9 mouse cellular contexts compared by ENCODE assay signal in genomic region chr16:33999388-33999787, GRCm38 (mm10). TPM values are rescaled to one million over a fixed set of nuclear protein-coding genes. Genes with fewer than 3 reads are reported as not detected.
DNase-seq lines count a peak whose midpoint lies in the region; ATAC-seq and TF ChIP-seq lines count a peak whose summit lies in the region.
"Had no signal": no experiment of that assay in that cellular context is flagged by ENCODE, and none has a peak within 500 bp of the region (broad histone marks: within the 10 kb centered on the region; RNA-seq: fewer than 3 reads in every experiment).

No protein-coding gene starts in this region.

- no peaks in the 10 kb centered on the region for H3K27me3 ChIP-seq in forebrain, postnatal 0 days (ENCODE audit: insufficient read depth, low read length)
- no peaks in the 10 kb centered on the region for H3K27me3 ChIP-seq in forebrain, embryonic 16.5 days (replicated peaks; ENCODE audit: control insufficient read depth, insufficient read depth, low read length)
- no peaks in the 10 kb centered on the region for H3K27me3 ChIP-seq in spleen, adult 2 months (ENCODE audit: control insufficient read depth, insufficient read depth, low read length)
- no peaks in the 10 kb centered on the region for H3K27me3 ChIP-seq in lung, postnatal 0 days (replicated peaks; ENCODE audit: insufficient read depth, low read length)
- H3K27me3 ChIP-seq: neural tube, embryonic 13.5 days had no signal

- TF ChIP-seq EP300 in lung, postnatal 0 days (IDR thresholded peaks at IDR 0.05) = no peak

- H3K4me1 ChIP-seq in forebrain, postnatal 0 days (ENCODE audit: insufficient read depth) = peaks cover 2% of the 10 kb centered on the region
- H3K4me1 ChIP-seq in forebrain, embryonic 16.5 days (replicated peaks; ENCODE audit: control insufficient read depth, insufficient read depth, low read length) = peaks cover 11% of the 10 kb centered on the region
- no peaks in the 10 kb centered on the region for H3K4me1 ChIP-seq in spleen, adult 2 months (ENCODE audit: control insufficient read depth, insufficient read depth, insufficient read length)
- peaks cover 5% of the 10 kb centered on the region; the same call in 1 of the 2 replicates for H3K4me1 ChIP-seq in lung, postnatal 0 days (ENCODE audit: insufficient read depth, low read depth, low read length)

- no peak for ATAC-seq in forebrain, postnatal 0 days
- ATAC-seq in forebrain, embryonic 16.5 days = no peak
- no peak for ATAC-seq in lung, postnatal 0 days
- no peak for ATAC-seq in erythroid progenitor cell, adult 5-6 weeks (replicated peaks; ENCODE audit: low FRiP score, poor library complexity, severe bottlenecking)

- H3K9ac ChIP-seq in forebrain, postnatal 0 days = no peak overlapping the region
- H3K9ac ChIP-seq in forebrain, embryonic 16.5 days (replicated peaks; ENCODE audit: low read depth, low read length) = no peak overlapping the region
- H3K9ac ChIP-seq in lung, postnatal 0 days (replicated peaks; ENCODE audit: low read depth) = no peak overlapping the region
- H3K9ac ChIP-seq: neural tube, embryonic 13.5 days had no signal

- peak; percentile 56 for DNase-seq in forebrain, postnatal 0 days
- peak in 1 of 2 experiments; percentile 28 for DNase-seq in spleen, adult 2 months (ENCODE audit: low read depth in 1 of 2, low spot score in 2 of 2)
- no peak for DNase-seq in spleen, adult 12 weeks (ENCODE audit: low spot score)
- DNase-seq in cerebellum, postnatal 10 days = peak; percentile 81 to 84
- peak; percentile 47 for DNase-seq in induced T-regulatory cell, adult 2 months (ENCODE audit: low read depth)
- peak; percentile 79 for DNase-seq in lung, postnatal 0 days (ENCODE audit: low spot score)

- WGBS in forebrain, postnatal 0 days = 33% methylated on average over 3 of the region's 3 CpGs
- WGBS in forebrain, embryonic 16.5 days = 31% methylated on average over 3 of the region's 3 CpGs
- 23% methylated on average over 3 of the region's 3 CpGs for WGBS in spleen, adult 2 months
- 25% methylated on average over 3 of the region's 3 CpGs for WGBS in lung, postnatal 0 days

- no peaks in the 10 kb centered on the region for H3K9me3 ChIP-seq in forebrain, postnatal 0 days (ENCODE audit: low read length)
- H3K9me3 ChIP-seq in forebrain, embryonic 16.5 days (ENCODE audit: control insufficient read depth, low read length) = no peaks in the 10 kb centered on the region
- H3K9me3 ChIP-seq in lung, postnatal 0 days (ENCODE audit: low read length) = no peaks in the 10 kb centered on the region
- H3K9me3 ChIP-seq: neural tube, embryonic 13.5 days had no signal

- H3K4me3 ChIP-seq in forebrain, postnatal 0 days (ENCODE audit: low read depth, low read length) = no peak overlapping the region
- H3K4me3 ChIP-seq in forebrain, embryonic 16.5 days (replicated peaks; ENCODE audit: low read length) = no peak overlapping the region
- no peak overlapping the region for H3K4me3 ChIP-seq in spleen, adult 2 months (ENCODE audit: extremely low read depth, insufficient read depth, insufficient read length)
- H3K4me3 ChIP-seq in lung, postnatal 0 days (ENCODE audit: low read depth, low read length) = no peak overlapping the region
- H3K4me3 ChIP-seq: neural tube, embryonic 13.5 days had no signal

- H3K27ac ChIP-seq in forebrain, postnatal 0 days (ENCODE audit: low read depth, low read length) = no peak overlapping the region
- no peak overlapping the region for H3K27ac ChIP-seq in forebrain, embryonic 16.5 days (ENCODE audit: low read length)
- H3K27ac ChIP-seq in spleen, adult 2 months (ENCODE audit: insufficient read depth, low read length) = no peak overlapping the region
- no peak overlapping the region for H3K27ac ChIP-seq in lung, postnatal 0 days (ENCODE audit: low read length)
- H3K27ac ChIP-seq: neural tube, embryonic 13.5 days had no signal

- peaks cover 2% of the 10 kb centered on the region; the same call in 1 of the 2 replicates for H3K36me3 ChIP-seq in forebrain, postnatal 0 days (ENCODE audit: insufficient read depth)
- no peaks in the 10 kb centered on the region for H3K36me3 ChIP-seq in forebrain, embryonic 16.5 days (ENCODE audit: control insufficient read depth, insufficient read depth)
- H3K36me3 ChIP-seq in spleen, adult 2 months (ENCODE audit: control insufficient read depth, insufficient read depth, low read length) = no peaks in the 10 kb centered on the region
- H3K36me3 ChIP-seq in lung, postnatal 0 days (ENCODE audit: insufficient read depth, low read length) = no peaks in the 10 kb centered on the region

- H3K4me2 ChIP-seq in forebrain, postnatal 0 days (ENCODE audit: low read depth) = no peak overlapping the region
- H3K4me2 ChIP-seq in forebrain, embryonic 16.5 days (ENCODE audit: low read length) = no peak overlapping the region
- no peak overlapping the region for H3K4me2 ChIP-seq in lung, postnatal 0 days (replicated peaks; ENCODE audit: low read depth, low read length)
- H3K4me2 ChIP-seq: neural tube, embryonic 13.5 days had no signal

- TF ChIP-seq POLR2A in spleen, adult 2 months (IDR thresholded peaks at IDR 0.05; ENCODE audit: low read depth, low read length) = no peak

- TF ChIP-seq CTCF in forebrain, postnatal 0 days (IDR thresholded peaks at IDR 0.05; ENCODE audit: low read depth) = peak; percentile 64
- peak; percentile 28; the same call in 1 of the 2 replicates for TF ChIP-seq CTCF in spleen, adult 2 months (IDR thresholded peaks at IDR 0.05; ENCODE audit: extremely low read depth, insufficient read depth, insufficient read length, insufficient replicate concordance)
- peak; percentile 73 for TF ChIP-seq CTCF in lung, postnatal 0 days (IDR thresholded peaks at IDR 0.05)

RNA-seq across cellular contexts. Expression of gene Umps, which starts 32.5 kb away (rescaled TPM):
- 26.3 and 28.3 TPM in 2 replicates for total RNA-seq in forebrain, postnatal 0 days (2014; rRNA removed)
- 22.9 and 24.7 TPM in 2 replicates for polyA plus RNA-seq in forebrain, postnatal 0 days (2015; fragmentation: Nextera tagmentation; extraction: Ambion mirVana)
- 30.9 and 32.6 TPM in 2 replicates for polyA plus RNA-seq in forebrain, embryonic 16.5 days (2015; fragmentation: Nextera tagmentation; extraction: Ambion mirVana)
- 6.1 TPM in 2 replicates for polyA plus RNA-seq in spleen, adult 2 months (2012; rRNA removed)
- 10.3 and 11.1 TPM in 2 replicates for polyA plus RNA-seq in lung, postnatal 0 days (2015; fragmentation: Nextera tagmentation; extraction: Ambion mirVana)
- 5.4 TPM in 2 replicates for total RNA-seq in erythroid progenitor cell, adult 5-6 weeks (2015; ENCODE audit: low replicate concordance)
- 8.5 and 9.2 TPM in 2 replicates for total RNA-seq in erythroid progenitor cell, adult 5-6 weeks (2017; ENCODE audit: low replicate concordance)
